Mouse (Mus musculus) right cerebral cortex, postnatal 25 days (tissue): ENCODE data around the gene Exoc2.

ENCODE experiments used
- DNase-seq: peaks from one replicate; pipeline ENCODE4 v3.0.0; 2022

The Exoc2 gene

GRCm38 (mm10) chr13:30764014-30764740 lies 209.7 kb downstream of the Exoc2 start:
- no peak for DNase-seq
